Mouse (Mus musculus) thymus, adult 18-20 months (tissue): ENCODE measurements around the gene Alg9.

Experiments used
- DNase-seq, 2 experiments: peaks; one replicate each; pipeline ENCODE4 v3.0.0; 2022; ENCODE audit warnings: mixed read lengths in 2 of 2

Gene Alg9

DNA sequence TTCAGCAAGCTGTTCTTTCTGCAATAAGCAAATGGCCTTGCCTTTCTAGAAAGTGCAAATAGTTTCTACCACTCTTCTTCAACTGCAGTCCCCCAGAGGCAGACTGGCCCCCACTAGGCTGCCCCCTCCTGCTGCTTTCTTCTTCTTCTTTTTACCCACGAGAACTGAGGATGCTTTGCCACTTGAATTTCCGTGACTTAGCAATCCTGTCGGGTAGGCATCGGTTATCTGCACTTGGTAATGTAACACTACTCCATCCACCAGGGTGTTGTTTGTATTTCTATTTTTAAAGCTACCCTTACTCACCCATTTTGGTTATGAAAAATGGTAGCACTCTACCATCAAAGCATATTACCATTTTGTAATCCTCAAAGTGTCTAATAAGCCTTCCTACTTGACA is 115.1 kb downstream of the Alg9 start:
- DNase-seq, result no peak

- DNase-seq, result no peak
These were observed 115.8 kb downstream of the Alg9 start for GRCm38 (mm10) chr9:50890494-50891090.
